Mouse (Mus musculus) T-helper 17 cell (primary cell): ENCODE results near the gene Siae.

ENCODE experiments used
- in situ Hi-C, 2 experiments: fragments of 300-600 bp; cut with MboI, MseI; formaldehyde crosslinking; loops; 1 replicate in 1 of 2; 2 replicates in 1 of 2; pipeline ENCODE4 v1.15.1; 2025; ENCODE audit warnings: high pct_unique_total_duplicates in 2 of 2

The Siae gene

GRCm38 (mm10) chr9:37568605-37569214 is 13.2 kb downstream of the Siae start:
- in situ Hi-C loops = no loop called here

- in situ Hi-C loops = no loop called here
These were observed 13.8 kb downstream of the Siae start for GRCm38 (mm10) chr9:37569231-37569835.

- in situ Hi-C loops = no loop called here
These were observed 16.8 kb downstream of the Siae start for GRCm38 (mm10) chr9:37572204-37572876.

GRCm38 (mm10) chr9:37576436-37576930 is 21.0 kb downstream of the Siae start:
- in situ Hi-C loops = no loop called here

- in situ Hi-C loops = no loop called here
These were observed 28.1 kb downstream of the Siae start for GRCm38 (mm10) chr9:37583594-37583993.

- in situ Hi-C loops = no loop called here
These were observed 31.2 kb downstream of the Siae start for GRCm38 (mm10) chr9:37586718-37587117.

GRCm38 (mm10) chr9:37590381-37590780 is 34.9 kb downstream of the Siae start:
- in situ Hi-C loops = no loop called here

GRCm38 (mm10) chr9:37592025-37592424 is 36.5 kb downstream of the Siae start:
- in situ Hi-C loops = no loop called here

GRCm38 (mm10) chr9:37592633-37593032 is 37.1 kb downstream of the Siae start:
- in situ Hi-C loops = no loop called here

GRCm38 (mm10) chr9:37593690-37594089 is 38.2 kb downstream of the Siae start:
- in situ Hi-C loops = no loop called here

- in situ Hi-C loops = no loop called here
These were observed 40.1 kb downstream of the Siae start for GRCm38 (mm10) chr9:37595570-37595969.

- in situ Hi-C loops = no loop called here
These were observed 43.1 kb downstream of the Siae start for GRCm38 (mm10) chr9:37598637-37599036.

GRCm38 (mm10) chr9:37600538-37601205 is 45.2 kb downstream of the Siae start:
- in situ Hi-C loops = no loop called here

- in situ Hi-C loops = no loop called here
These were observed 49.6 kb downstream of the Siae start for GRCm38 (mm10) chr9:37605089-37605488.

- in situ Hi-C loops = no loop called here
These were observed 54.1 kb downstream of the Siae start for GRCm38 (mm10) chr9:37609558-37609957.

- in situ Hi-C loops = loop anchor here (5.0 to 10.0 kb wide), 2 partner anchors 69 to 71 kb away; no protein-coding TSS in a partner anchor
These were observed 57.8 kb downstream of the Siae start, which contains the start of gene Spa17 for GRCm38 (mm10) chr9:37613182-37613910. Gene Spa17, minus strand, starts transcription at chr9:37613722.

- in situ Hi-C loops = loop anchor here (5.0 to 10.0 kb wide), 2 partner anchors 69 to 72 kb away; no protein-coding TSS in a partner anchor
These were observed 58.4 kb downstream of the Siae start for GRCm38 (mm10) chr9:37613911-37614280.

- in situ Hi-C loops = loop anchor here (5.0 to 10.0 kb wide), 2 partner anchors 70 to 72 kb away; no protein-coding TSS in a partner anchor
These were observed 58.8 kb downstream of the Siae start for GRCm38 (mm10) chr9:37614316-37614715.

GRCm38 (mm10) chr9:37615220-37615619 is 59.7 kb downstream of the Siae start:
- in situ Hi-C loops = loop anchor here in 1 of 2 experiments (5.0 to 10.0 kb wide), 3 partner anchors 70 to 193 kb away; no protein-coding TSS in a partner anchor

- in situ Hi-C loops = loop anchor here in 1 of 2 experiments (5.0 to 10.0 kb wide), 3 partner anchors 72 to 194 kb away; no protein-coding TSS in a partner anchor
These were observed 61.3 kb downstream of the Siae start for GRCm38 (mm10) chr9:37616770-37617169.

GRCm38 (mm10) chr9:37621290-37621689 is 65.8 kb downstream of the Siae start:
- in situ Hi-C loops = loop anchor here in 1 of 2 experiments (5.0 kb wide), 2 partner anchors 159 to 194 kb away; no protein-coding TSS in a partner anchor
